Mouse (Mus musculus): ENCODE measurements around the gene Gpr88. TPM values are rescaled to one million over a fixed set of nuclear protein-coding genes. Genes with fewer than 3 reads are reported as not detected.
"Not testable (repeated sequence)": the region's sequence is repeated elsewhere in the genome, so short reads cannot be mapped to it uniquely, and the experiment has no call there.

Gene Gpr88
- total RNA-seq, 1 experiment = not detected

GRCm38 (mm10) chr3:116222511-116223243 lies 30.6 kb downstream of the Gpr88 start:
- DNase-seq (ENCODE audit: low read depth, low spot score) = no peak
- no peaks in the 10 kb centered on the region for H3K9me3 ChIP-seq (ENCODE audit: control insufficient read depth, insufficient read depth, low read depth, low read length)
- in situ Hi-C loops (cut with MboI; ENCODE audit: low sequenced_read_pairs in 2 of 2, unreplicated experiment in 2 of 2) = no loop called here
- H3K9ac ChIP-seq (ENCODE audit: insufficient read depth, low read depth, low read length, poor library complexity, severe bottlenecking) = no peak overlapping the region
- no peak for TF ChIP-seq MAFK (IDR thresholded peaks at IDR 0.05; ENCODE audit: insufficient read depth, low read depth, low read length)
- no peak for TF ChIP-seq CHD2 (IDR thresholded peaks at IDR 0.05; ENCODE audit: low read depth, low read length)
- no peak for TF ChIP-seq HCFC1 (IDR thresholded peaks at IDR 0.05; ENCODE audit: borderline replicate concordance, insufficient read depth, low read length)
- TF ChIP-seq ZC3H11A (IDR thresholded peaks at IDR 0.05; ENCODE audit: borderline replicate concordance, low read depth, low read length) = no peak
- no peak for TF ChIP-seq ZNF384 (IDR thresholded peaks at IDR 0.05; ENCODE audit: low read depth, low read length)
- H3K27ac ChIP-seq (ENCODE audit: insufficient read depth, low read depth, low read length, poor library complexity, severe bottlenecking) = no peak overlapping the region
- no peaks in the 10 kb centered on the region for H3K36me3 ChIP-seq (ENCODE audit: control insufficient read depth, insufficient read depth, low read length, poor library complexity, severe bottlenecking)
- peaks cover 0 to 4% of the 10 kb centered on the region in 2 experiments; a peak in 1 of 4 replicates for H3K4me1 ChIP-seq (ENCODE audit: control insufficient read depth in 2 of 2, insufficient read depth in 2 of 2, low read length in 2 of 2, poor library complexity in 1 of 2)
- no peak overlapping the region for H3K4me3 ChIP-seq (ENCODE audit: insufficient read depth in 1 of 2, low read depth in 1 of 2, low read length in 2 of 2, poor library complexity in 1 of 2, severe bottlenecking in 1 of 2)

GRCm38 (mm10) chr3:116221686-116222010 lies 31.7 kb downstream of the Gpr88 start:
- in situ Hi-C loops (cut with MboI; ENCODE audit: low sequenced_read_pairs in 2 of 2, unreplicated experiment in 2 of 2) = no loop called here
- TF ChIP-seq ZC3H11A (IDR thresholded peaks at IDR 0.05; ENCODE audit: borderline replicate concordance, low read depth, low read length) (no peak), CHD2 (IDR thresholded peaks at IDR 0.05; ENCODE audit: low read depth, low read length) (no peak), MAFK (IDR thresholded peaks at IDR 0.05; ENCODE audit: insufficient read depth, low read depth, low read length) (peak; percentile 83)
- H3K4me1 ChIP-seq (ENCODE audit: control insufficient read depth in 2 of 2, insufficient read depth in 2 of 2, low read length in 2 of 2, poor library complexity in 1 of 2) = peaks cover 0 to 4% of the 10 kb centered on the region in 2 experiments; a peak in 1 of 4 replicates
- H3K36me3 ChIP-seq (ENCODE audit: control insufficient read depth, insufficient read depth, low read length, poor library complexity, severe bottlenecking) = no peaks in the 10 kb centered on the region
- no peak overlapping the region for H3K4me3 ChIP-seq (ENCODE audit: insufficient read depth in 1 of 2, low read depth in 1 of 2, low read length in 2 of 2, poor library complexity in 1 of 2, severe bottlenecking in 1 of 2)
- no peak for DNase-seq (ENCODE audit: low read depth, low spot score)
- no peaks in the 10 kb centered on the region for H3K9me3 ChIP-seq (ENCODE audit: control insufficient read depth, insufficient read depth, low read depth, low read length)
- no peak overlapping the region for H3K9ac ChIP-seq (ENCODE audit: insufficient read depth, low read depth, low read length, poor library complexity, severe bottlenecking)
- H3K27ac ChIP-seq (ENCODE audit: insufficient read depth, low read depth, low read length, poor library complexity, severe bottlenecking) = no peak overlapping the region

- no peak for DNase-seq (ENCODE audit: low read depth, low spot score)
- peaks cover 0 to 4% of the 10 kb centered on the region in 2 experiments; a peak in 1 of 4 replicates for H3K4me1 ChIP-seq (ENCODE audit: control insufficient read depth in 2 of 2, insufficient read depth in 2 of 2, low read length in 2 of 2, poor library complexity in 1 of 2)
- no peak overlapping the region for H3K9ac ChIP-seq (ENCODE audit: insufficient read depth, low read depth, low read length, poor library complexity, severe bottlenecking)
- TF ChIP-seq MAFK (IDR thresholded peaks at IDR 0.05; ENCODE audit: insufficient read depth, low read depth, low read length) (no peak), ZC3H11A (IDR thresholded peaks at IDR 0.05; ENCODE audit: borderline replicate concordance, low read depth, low read length) (no peak)
- no peaks in the 10 kb centered on the region for H3K36me3 ChIP-seq (ENCODE audit: control insufficient read depth, insufficient read depth, low read length, poor library complexity, severe bottlenecking)
- H3K27ac ChIP-seq (ENCODE audit: insufficient read depth, low read depth, low read length, poor library complexity, severe bottlenecking) = no peak overlapping the region
- in situ Hi-C loops (cut with MboI; ENCODE audit: low sequenced_read_pairs in 2 of 2, unreplicated experiment in 2 of 2) = no loop called here
- H3K4me3 ChIP-seq (ENCODE audit: insufficient read depth in 1 of 2, low read depth in 1 of 2, low read length in 2 of 2, poor library complexity in 1 of 2, severe bottlenecking in 1 of 2) = no peak overlapping the region
- H3K9me3 ChIP-seq (ENCODE audit: control insufficient read depth, insufficient read depth, low read depth, low read length) = no peaks in the 10 kb centered on the region
Observed at GRCm38 (mm10) chr3:116220980-116221685, 32.2 kb downstream of the Gpr88 start.

- H3K27ac ChIP-seq (ENCODE audit: insufficient read depth, low read depth, low read length, poor library complexity, severe bottlenecking); H3K4me1 ChIP-seq (ENCODE audit: control insufficient read depth in 2 of 2, insufficient read depth in 2 of 2, low read length in 2 of 2, poor library complexity in 1 of 2); H3K36me3 ChIP-seq (ENCODE audit: control insufficient read depth, insufficient read depth, low read length, poor library complexity, severe bottlenecking); H3K4me3 ChIP-seq (ENCODE audit: insufficient read depth in 1 of 2, low read depth in 1 of 2, low read length in 2 of 2, poor library complexity in 1 of 2, severe bottlenecking in 1 of 2); in situ Hi-C loops (cut with MboI; ENCODE audit: low sequenced_read_pairs in 2 of 2, unreplicated experiment in 2 of 2); H3K9me3 ChIP-seq (ENCODE audit: control insufficient read depth, insufficient read depth, low read depth, low read length); H3K9ac ChIP-seq (ENCODE audit: insufficient read depth, low read depth, low read length, poor library complexity, severe bottlenecking): not testable (repeated sequence)
- peak; percentile 45 for DNase-seq (ENCODE audit: low read depth, low spot score)
Observed at GRCm38 (mm10) chr3:116217398-116217797, 35.9 kb downstream of the Gpr88 start.

- Histone ChIP-seq H3K36me3 (ENCODE audit: control insufficient read depth, insufficient read depth, low read length, poor library complexity, severe bottlenecking) (no peaks in the 10 kb centered on the region), H3K27ac (ENCODE audit: insufficient read depth, low read depth, low read length, poor library complexity, severe bottlenecking) (no peak overlapping the region), H3K4me1 (ENCODE audit: control insufficient read depth in 2 of 2, insufficient read depth in 2 of 2, low read length in 2 of 2, poor library complexity in 1 of 2) (peaks cover 0 to 2% of the 10 kb centered on the region in 2 experiments; a peak in 1 of 4 replicates), H3K4me3 (ENCODE audit: insufficient read depth in 1 of 2, low read depth in 1 of 2, low read length in 2 of 2, poor library complexity in 1 of 2, severe bottlenecking in 1 of 2) (no peak overlapping the region), H3K9me3 (ENCODE audit: control insufficient read depth, insufficient read depth, low read depth, low read length) (no peaks in the 10 kb centered on the region), H3K9ac (ENCODE audit: insufficient read depth, low read depth, low read length, poor library complexity, severe bottlenecking) (no peak overlapping the region)
- in situ Hi-C loops (cut with MboI; ENCODE audit: low sequenced_read_pairs in 2 of 2, unreplicated experiment in 2 of 2) = no loop called here
- TF ChIP-seq MAFK (IDR thresholded peaks at IDR 0.05; ENCODE audit: insufficient read depth, low read depth, low read length) (no peak), CHD2 (IDR thresholded peaks at IDR 0.05; ENCODE audit: low read depth, low read length) (no peak), ZC3H11A (IDR thresholded peaks at IDR 0.05; ENCODE audit: borderline replicate concordance, low read depth, low read length) (no peak), HCFC1 (IDR thresholded peaks at IDR 0.05; ENCODE audit: borderline replicate concordance, insufficient read depth, low read length) (no peak), ZNF384 (IDR thresholded peaks at IDR 0.05; ENCODE audit: low read depth, low read length) (no peak)
- no peak for DNase-seq (ENCODE audit: low read depth, low spot score)
Observed at GRCm38 (mm10) chr3:116216261-116216660, 37.0 kb downstream of the Gpr88 start.

Measured in ES-E14 (cell line).